Mouse (Mus musculus) left cerebral cortex, adult 2 months (tissue): ENCODE data around the gene Olfr1337. TPM values are rescaled to one million over a fixed set of nuclear protein-coding genes. Genes with fewer than 3 reads are reported as not detected.
"Not testable (repeated sequence)": the region's sequence is repeated elsewhere in the genome, so short reads cannot be mapped to it uniquely, and the experiment has no call there.

Source experiments
- DNase-seq, 2 experiments: peaks; one replicate each; pipeline ENCODE4 v3.0.0; 2021 to 2022; ENCODE audit warnings: low spot score in 2 of 2, mixed read lengths in 1 of 2; ENCODE audit errors: extremely low spot score in 1 of 2
- H3K27ac ChIP-seq: fragments of 200-600 bp; 2 replicates; pipeline ENCODE4 v1.8.1; 2022
- H3K4me3 ChIP-seq: fragments of 200-600 bp; 2 replicates; pipeline ENCODE4 v1.8.1; 2022
- CTCF ChIP-seq: fragments of 200-600 bp; IDR thresholded peaks from 2 replicates; pipeline ENCODE4 v1.8.1; 2022; ENCODE audit warnings: antibody characterized with exemption, mild to moderate bottlenecking, moderate library complexity
- intact Hi-C: fragments of 180-260 bp; cut with DNase I; formaldehyde crosslinking; loops from one replicate; pipeline ENCODE4 v1.15.1; 2025
- long read RNA-seq, 2 experiments: library from polyadenylated mRNA; stranded (forward); transcript quantifications; one replicate each; pipeline ENCODE4 v2.0.0; 2021; ENCODE audit warnings: borderline mapping rate in 2 of 2
- total RNA-seq, 2 experiments: library from RNA; stranded (reverse); gene quantifications; 2 replicates each; pipeline ENCODE4 v1.2.3; 2021

Olfr1337 gene
- not detected for total RNA-seq
- long read RNA-seq, experiment 1: 0 reads
- long read RNA-seq, experiment 2: 0 reads

- Histone ChIP-seq H3K4me3 (no peak within 1 kb of the TSS), H3K27ac (no peak within 1 kb of the TSS)
- no peak for DNase-seq
- intact Hi-C loops: no loop called here
- no peak for TF ChIP-seq CTCF
These were observed at the start of gene Olfr1337 for GRCm38 (mm10) chr4:118782486-118782885. TSS of gene Olfr1337 (minus strand) at chr4:118782586.

- intact Hi-C loops: no loop called here
- no peak for DNase-seq
- no peak overlapping the region for H3K4me3 ChIP-seq
- TF ChIP-seq CTCF: no peak
- H3K27ac ChIP-seq: no peak overlapping the region
These were observed 36.5 kb upstream of the Olfr1337 start for GRCm38 (mm10) chr4:118818921-118819320.

- Histone ChIP-seq H3K4me3 (no peak within 1 kb of the TSS), H3K27ac (no peak within 1 kb of the TSS)
- no peak for DNase-seq
- intact Hi-C loops: no loop called here
- no peak for TF ChIP-seq CTCF
These were observed 27.5 kb upstream of the Olfr1337 start, which contains the start of gene Olfr1335 for GRCm38 (mm10) chr4:118809844-118810243. TSS of gene Olfr1335 (minus strand) at chr4:118809944.

GRCm38 (mm10) chr4:118792796-118793195 lies 10.4 kb upstream of the Olfr1337 start:
- H3K27ac ChIP-seq, intact Hi-C loops, H3K4me3 ChIP-seq, DNase-seq: not testable (repeated sequence)

GRCm38 (mm10) chr4:118758637-118759036 lies 23.7 kb downstream of the Olfr1337 start, which contains the start of gene Olfr1338:
TSS of gene Olfr1338 (minus strand) at chr4:118758737.
- intact Hi-C loops: no loop called here
- H3K27ac ChIP-seq: no peak within 1 kb of the TSS
- H3K4me3 ChIP-seq: no peak within 1 kb of the TSS
- DNase-seq: no peak
- TF ChIP-seq CTCF: no peak

GRCm38 (mm10) chr4:118741881-118742280 lies 40.5 kb downstream of the Olfr1337 start:
- intact Hi-C loops: no loop called here
- no peak for DNase-seq
- Histone ChIP-seq H3K27ac (no peak overlapping the region), H3K4me3 (no peak overlapping the region)
- no peak for TF ChIP-seq CTCF

- Histone ChIP-seq H3K27ac (no peak overlapping the region), H3K4me3 (no peak overlapping the region)
- intact Hi-C loops: no loop called here
- no peak for TF ChIP-seq CTCF
- DNase-seq: no peak
These were observed 41.2 kb downstream of the Olfr1337 start for GRCm38 (mm10) chr4:118740988-118741698.

GRCm38 (mm10) chr4:118739574-118739973 lies 42.8 kb downstream of the Olfr1337 start:
- H3K27ac ChIP-seq: no peak overlapping the region
- intact Hi-C loops: loop anchor here (5.0 kb wide), 1 partner anchor 33 kb away; no protein-coding TSS in a partner anchor
- no peak for DNase-seq
- H3K4me3 ChIP-seq: no peak overlapping the region
- no peak for TF ChIP-seq CTCF

GRCm38 (mm10) chr4:118731875-118732274 lies 50.5 kb downstream of the Olfr1337 start, which contains the start of gene Olfr1339:
TSS of gene Olfr1339 (plus strand) at chr4:118732175.
- intact Hi-C loops: no loop called here
- no peak for DNase-seq
- TF ChIP-seq CTCF: no peak

More at GRCm38 (mm10) chr4:118731875-118732274, 50.5 kb downstream of the Olfr1337 start, which contains the start of gene Olfr1339:
- H3K27ac ChIP-seq: no peak within 1 kb of the TSS
- no peak within 1 kb of the TSS for H3K4me3 ChIP-seq

Other genes starting within 250 kb of the Olfr1337 start
- gene Tmem125, start 238.5 kb downstream of the Olfr1337 start, total RNA-seq: 1 to 10 TPM; 5.0 to 7.1 TPM
- under 1 TPM; 0.72 to 0.82 TPM for gene Cfap57, start 161.8 kb downstream of the Olfr1337 start, total RNA-seq
- gene Ebna1bp2, start 161.8 kb downstream of the Olfr1337 start, total RNA-seq: 10 to 100 TPM; 52.7 to 61.4 TPM
- not detected for gene Olfr62, start 123.6 kb downstream of the Olfr1337 start, total RNA-seq
- gene Olfr1342, start 89.8 kb downstream of the Olfr1337 start, total RNA-seq: not detected
- not detected for gene Olfr1341, start 79.1 kb downstream of the Olfr1337 start, total RNA-seq
- not detected for gene Olfr1340, start 62.4 kb downstream of the Olfr1337 start, total RNA-seq
- not detected for gene Olfr1339, start 50.4 kb downstream of the Olfr1337 start, total RNA-seq
- not detected for gene Olfr1338, start 23.8 kb downstream of the Olfr1337 start, total RNA-seq
- not detected for gene Olfr1335, start 27.4 kb upstream of the Olfr1337 start, total RNA-seq
- not detected for gene Olfr1333, start 53.7 kb upstream of the Olfr1337 start, total RNA-seq
- not detected for gene Olfr1331, start 82.1 kb upstream of the Olfr1337 start, total RNA-seq
- gene Olfr1330, start 106.0 kb upstream of the Olfr1337 start, total RNA-seq: not detected
- gene Olfr1329, start 134.9 kb upstream of the Olfr1337 start, total RNA-seq: not detected
- not detected for gene Olfr1328, start 156.0 kb upstream of the Olfr1337 start, total RNA-seq
- under 1 TPM in 1 of 2 experiments, not detected in 1; 0.23 TPM for gene Lao1, start 179.0 kb upstream of the Olfr1337 start, total RNA-seq